Mouse (Mus musculus): Measurements from ENCODE around the gene Gcnt4. TPM values are rescaled to one million over a fixed set of nuclear protein-coding genes. Genes with fewer than 3 reads are reported as not detected.

The Gcnt4 gene
- polyA plus RNA-seq, 1 experiment from 2014 or later: 0.23 TPM

Other genes starting within 250 kb of the Gcnt4 start
- gene Ankrd31, start 176.4 kb upstream of the Gcnt4 start, polyA plus RNA-seq (2016; fragmentation: Nextera tagmentation; extraction: Ambion mirVana): not detected in 2 replicates
- gene 1700029F12Rik, start 109.7 kb downstream of the Gcnt4 start, polyA plus RNA-seq (2016; fragmentation: Nextera tagmentation; extraction: Ambion mirVana): not detected in 2 replicates
- 5.5 and 7.3 TPM in 2 replicates for gene Fam169a, start 142.6 kb downstream of the Gcnt4 start, polyA plus RNA-seq (2016; fragmentation: Nextera tagmentation; extraction: Ambion mirVana)
- 0.71 and 1.9 TPM in 2 replicates for gene Gm6169, start 174.5 kb downstream of the Gcnt4 start, polyA plus RNA-seq (2016; fragmentation: Nextera tagmentation; extraction: Ambion mirVana)
- gene Gfm2, start 213.2 kb downstream of the Gcnt4 start, polyA plus RNA-seq (2016; fragmentation: Nextera tagmentation; extraction: Ambion mirVana): 34.5 and 36.2 TPM in 2 replicates
- gene Nsa2, start 213.2 kb downstream of the Gcnt4 start, polyA plus RNA-seq (2016; fragmentation: Nextera tagmentation; extraction: Ambion mirVana): 61.1 and 66.6 TPM in 2 replicates